Mouse (Mus musculus) A20 (cell line): ENCODE measurements at regions not wholly inside any gene's neighbourhood (a gene's known extent, or its start where the extent isn't known, plus 50 kb on each side); places are given as distances from the start of the nearest gene placed in this dataset.

Source experiments
- DNase-seq: peaks from one replicate; pipeline ENCODE4 v3.0.0-alpha.2; 2011; ENCODE audit warnings: low read depth, low spot score

DNA sequence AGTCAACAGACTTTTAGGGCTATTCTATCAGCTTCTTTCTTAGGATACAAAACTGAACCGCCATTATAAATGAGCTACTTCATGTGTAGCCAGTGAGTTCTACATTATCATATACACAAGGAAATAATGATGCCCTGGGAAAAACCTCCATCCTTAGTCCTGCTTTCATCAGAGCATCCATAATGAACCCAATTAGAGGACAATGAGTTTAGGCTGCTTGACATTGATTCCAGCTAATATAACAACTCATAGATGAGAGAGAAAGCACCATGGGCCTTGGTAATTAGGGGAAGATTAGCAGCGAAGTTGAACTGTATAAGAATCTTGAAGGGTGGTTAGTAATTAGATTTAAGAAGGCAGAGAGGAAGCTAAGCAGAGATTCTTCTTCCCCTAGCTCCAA is 405.7 kb downstream of the Ipmk start:
- DNase-seq: no peak

- no peak for DNase-seq
Observed at GRCm38 (mm10) chr10:71754799-71755198, 407.2 kb downstream of the Ipmk start.

DNA sequence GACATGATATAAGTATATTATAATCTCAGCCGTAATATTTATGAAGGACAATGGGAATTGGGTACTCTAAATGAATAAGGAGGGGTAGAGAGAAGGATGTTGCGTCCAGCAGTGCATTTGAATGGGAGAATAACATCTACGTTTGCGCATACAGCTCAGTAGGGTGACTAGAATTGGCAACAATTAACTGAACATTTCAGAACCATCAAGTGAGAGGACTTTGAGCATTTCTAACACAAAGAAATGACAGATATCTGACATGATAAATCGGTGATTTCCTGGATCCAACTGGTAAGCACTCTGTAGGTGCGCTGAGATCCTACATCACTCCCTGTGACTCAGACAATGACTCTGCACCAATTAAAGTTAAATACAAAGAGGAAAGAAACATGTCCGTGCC is 431.3 kb downstream of the Ipmk start:
- DNase-seq: no peak

DNA sequence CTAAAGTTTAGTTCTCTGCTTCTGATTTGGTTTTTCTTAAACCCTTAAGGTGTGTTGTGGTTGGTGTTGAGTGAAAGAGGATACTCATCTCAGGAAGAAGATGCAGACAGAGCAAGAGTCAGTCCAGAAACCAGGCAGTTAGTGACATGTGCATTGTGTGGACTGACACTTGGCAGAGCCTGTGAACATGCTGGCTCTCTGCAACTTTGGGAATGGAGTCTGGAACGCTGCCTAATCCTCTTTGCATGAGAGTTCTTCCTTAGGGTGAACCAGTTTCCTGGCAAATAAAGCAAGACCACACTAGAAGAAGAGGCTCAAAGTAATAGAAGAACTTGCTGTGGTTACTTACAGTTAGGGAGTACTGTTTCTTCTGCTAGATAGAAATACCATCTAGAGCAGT is 441.7 kb downstream of the Ipmk start:
- DNase-seq: no peak

DNA sequence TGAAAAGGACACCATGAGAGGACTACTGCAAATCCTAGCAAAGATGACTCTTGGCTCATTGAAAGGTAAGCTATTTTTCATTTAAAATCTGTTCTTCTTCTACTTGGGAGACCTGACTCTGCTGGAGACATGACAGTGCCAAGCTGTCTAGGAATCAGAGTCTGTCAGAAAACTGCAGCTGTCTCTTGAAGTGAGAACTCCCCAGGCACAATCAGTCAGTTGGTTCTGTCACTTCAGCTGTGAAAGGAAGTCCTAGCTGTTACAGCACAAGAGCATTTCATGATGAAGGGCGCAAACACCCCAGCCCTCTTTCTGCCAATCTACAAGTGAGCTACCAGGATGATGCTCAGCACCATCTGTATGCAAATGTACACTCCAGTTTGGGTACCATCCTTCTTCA is 442.4 kb downstream of the Ipmk start:
- DNase-seq: no peak

- DNase-seq: no peak
Observed at GRCm38 (mm10) chr10:71798638-71799037, 451.1 kb downstream of the Ipmk start.

GRCm38 (mm10) chr10:71802457-71802856 is 454.9 kb downstream of the Ipmk start:
- no peak for DNase-seq

GRCm38 (mm10) chr10:71832633-71833032 is 485.1 kb downstream of the Ipmk start:
- DNase-seq: no peak

DNA sequence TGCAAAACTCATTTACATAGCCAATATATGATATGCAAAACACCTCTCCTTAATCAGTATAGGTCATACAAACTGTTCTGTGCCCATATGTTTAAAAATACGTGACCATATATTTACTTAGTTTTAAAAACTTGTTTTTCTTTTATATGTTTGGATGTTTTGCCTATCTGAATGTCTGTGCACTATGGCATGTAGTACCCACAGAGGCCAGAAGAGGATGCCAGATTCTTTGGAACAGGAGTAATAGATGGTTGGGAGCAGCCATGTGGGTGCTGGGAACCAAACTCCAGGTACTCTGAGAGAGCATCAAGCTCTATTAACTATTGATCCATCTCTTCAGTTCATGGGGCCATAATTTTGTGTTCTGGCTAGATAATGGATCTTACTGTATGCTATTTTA is 487.5 kb downstream of the Ipmk start:
- DNase-seq: no peak

DNA sequence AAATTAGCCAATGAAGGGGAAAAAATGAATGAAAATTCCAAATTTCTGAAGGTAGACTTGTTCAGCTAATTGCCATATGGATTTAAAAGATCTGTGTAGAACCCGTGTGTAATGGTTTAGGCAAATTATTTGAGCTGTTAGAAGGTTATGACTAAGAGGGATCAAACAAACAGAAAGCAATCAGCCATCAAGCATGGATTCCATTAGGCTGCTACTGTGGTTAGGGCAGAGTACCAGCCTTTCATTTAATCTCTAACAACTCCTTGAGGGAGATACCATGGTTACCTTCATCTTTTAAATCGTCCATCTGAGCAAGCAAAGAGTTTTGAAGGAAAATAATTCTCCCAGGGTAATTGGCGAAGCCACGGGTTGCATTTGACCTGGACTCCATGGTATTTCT is 509.5 kb downstream of the Ipmk start:
- no peak for DNase-seq

GRCm38 (mm10) chr10:71857518-71857973 is 510.0 kb downstream of the Ipmk start:
- peak; percentile 4 for DNase-seq

GRCm38 (mm10) chr10:71893726-71894125 is 546.2 kb downstream of the Ipmk start:
- DNase-seq: no peak

GRCm38 (mm10) chr10:71905029-71905428 is 557.5 kb downstream of the Ipmk start:
- peak; percentile 4 for DNase-seq
